In genomic region chr4:32532079-32532478, GRCm38 (mm10) we compare ENCODE assay signal across 9 mouse cellular contexts.
DNase-seq lines count a peak whose midpoint lies in the region; ATAC-seq and TF ChIP-seq lines count a peak whose summit lies in the region.
"Had no signal": no experiment of that assay in that cellular context is flagged by ENCODE, and none has a peak within 500 bp of the region (broad histone marks: within the 10 kb centered on the region; RNA-seq: fewer than 3 reads in every experiment).

No protein-coding gene starts in this region.

- WGBS in embryonic facial prominence, embryonic 11.5 days: 48% methylated on average over 8 of the region's 8 CpGs
- 69% methylated on average over 8 of the region's 8 CpGs for WGBS in embryonic facial prominence, embryonic 10.5 days
- WGBS in lung, embryonic 16.5 days: 57% methylated on average over 8 of the region's 8 CpGs
- WGBS in lung, postnatal 0 days: 56% methylated on average over 8 of the region's 8 CpGs
- 78% methylated on average over 8 of the region's 8 CpGs for WGBS in midbrain, embryonic 10.5 days
- 49% methylated on average over 8 of the region's 8 CpGs for WGBS in stomach, postnatal 0 days

- no peaks in the 10 kb centered on the region for H3K36me3 ChIP-seq in embryonic facial prominence, embryonic 11.5 days (replicated peaks; ENCODE audit: control insufficient read depth, insufficient read depth, low read depth, low read length)
- H3K36me3 ChIP-seq in embryonic facial prominence, embryonic 10.5 days (replicated peaks): no peaks in the 10 kb centered on the region
- no peaks in the 10 kb centered on the region for H3K36me3 ChIP-seq in lung, embryonic 16.5 days (ENCODE audit: control insufficient read depth, insufficient read depth, low read length)
- H3K36me3 ChIP-seq in lung, postnatal 0 days (ENCODE audit: insufficient read depth, low read length): no peaks in the 10 kb centered on the region
- no peaks in the 10 kb centered on the region for H3K36me3 ChIP-seq in midbrain, embryonic 10.5 days
- H3K36me3 ChIP-seq in stomach, postnatal 0 days (ENCODE audit: control insufficient read depth, insufficient read depth, low read length): no peaks in the 10 kb centered on the region

- no peaks in the 10 kb centered on the region for H3K9me3 ChIP-seq in embryonic facial prominence, embryonic 11.5 days (replicated peaks; ENCODE audit: control insufficient read depth, low read length)
- H3K9me3 ChIP-seq in embryonic facial prominence, embryonic 10.5 days: no peaks in the 10 kb centered on the region
- H3K9me3 ChIP-seq in lung, embryonic 16.5 days (ENCODE audit: control insufficient read depth, low read length): no peaks in the 10 kb centered on the region
- no peaks in the 10 kb centered on the region for H3K9me3 ChIP-seq in lung, postnatal 0 days (ENCODE audit: low read length)
- H3K9me3 ChIP-seq in midbrain, embryonic 10.5 days (replicated peaks): no peaks in the 10 kb centered on the region
- no peaks in the 10 kb centered on the region for H3K9me3 ChIP-seq in stomach, postnatal 0 days (ENCODE audit: control insufficient read depth, low read length)

- TF ChIP-seq CTCF in lung, postnatal 0 days (IDR thresholded peaks at IDR 0.05): no peak
- TF ChIP-seq CTCF in stomach, postnatal 0 days (IDR thresholded peaks at IDR 0.05; ENCODE audit: low read depth): no peak

- no peak overlapping the region for H3K9ac ChIP-seq in embryonic facial prominence, embryonic 11.5 days (replicated peaks; ENCODE audit: low read length)
- H3K9ac ChIP-seq in lung, embryonic 16.5 days (ENCODE audit: low read length): no peak overlapping the region
- no peak overlapping the region for H3K9ac ChIP-seq in lung, postnatal 0 days (replicated peaks; ENCODE audit: low read depth)
- H3K9ac ChIP-seq in stomach, postnatal 0 days (ENCODE audit: low read length): no peak overlapping the region

- no peak overlapping the region; the same call in 1 of the 2 replicates for H3K27ac ChIP-seq in embryonic facial prominence, embryonic 11.5 days (replicated peaks; ENCODE audit: low read depth, low read length)
- no peak overlapping the region; the same call in 1 of the 2 replicates for H3K27ac ChIP-seq in embryonic facial prominence, embryonic 10.5 days (replicated peaks)
- H3K27ac ChIP-seq in lung, embryonic 16.5 days (ENCODE audit: low read length): no peak overlapping the region
- no peak overlapping the region for H3K27ac ChIP-seq in lung, postnatal 0 days (ENCODE audit: low read length)
- peak overlapping the region; percentile 83 for H3K27ac ChIP-seq in midbrain, embryonic 10.5 days (replicated peaks)
- no peak overlapping the region for H3K27ac ChIP-seq in stomach, postnatal 0 days (replicated peaks)

- H3K4me3 ChIP-seq in embryonic facial prominence, embryonic 11.5 days (ENCODE audit: low read depth, low read length): no peak overlapping the region
- no peak overlapping the region for H3K4me3 ChIP-seq in embryonic facial prominence, embryonic 10.5 days
- H3K4me3 ChIP-seq in lung, embryonic 16.5 days (ENCODE audit: low read length): no peak overlapping the region
- no peak overlapping the region for H3K4me3 ChIP-seq in lung, postnatal 0 days (ENCODE audit: low read depth, low read length)
- H3K4me3 ChIP-seq in midbrain, embryonic 10.5 days: no peak overlapping the region
- no peak overlapping the region for H3K4me3 ChIP-seq in stomach, postnatal 0 days (ENCODE audit: low read depth, low read length)

- H3K4me2 ChIP-seq in embryonic facial prominence, embryonic 11.5 days (ENCODE audit: low read depth, low read length): no peak overlapping the region
- H3K4me2 ChIP-seq in lung, embryonic 16.5 days (ENCODE audit: low read depth, low read length): 0 out of 2 replicates have a peak overlapping the region, but pooled peaks have one; percentile 47
- H3K4me2 ChIP-seq in lung, postnatal 0 days (replicated peaks; ENCODE audit: low read depth, low read length): no peak overlapping the region
- H3K4me2 ChIP-seq in stomach, postnatal 0 days (replicated peaks; ENCODE audit: low read depth): peak overlapping the region; percentile 50; the same call in 1 of the 2 replicates

- peaks cover 7% of the 10 kb centered on the region; the same call in 1 of the 2 replicates for H3K4me1 ChIP-seq in embryonic facial prominence, embryonic 11.5 days (ENCODE audit: control insufficient read depth, insufficient read depth, low read length)
- peaks cover 58% of the 10 kb centered on the region for H3K4me1 ChIP-seq in embryonic facial prominence, embryonic 10.5 days
- H3K4me1 ChIP-seq in lung, embryonic 16.5 days (replicated peaks; ENCODE audit: control insufficient read depth, insufficient read depth, low read length): peaks cover 18% of the 10 kb centered on the region
- 0 out of 2 replicates have a peak, but pooled peaks cover 6% of the 10 kb centered on the region for H3K4me1 ChIP-seq in lung, postnatal 0 days (ENCODE audit: insufficient read depth, low read depth, low read length)
- H3K4me1 ChIP-seq in midbrain, embryonic 10.5 days: peaks cover 63% of the 10 kb centered on the region
- H3K4me1 ChIP-seq in stomach, postnatal 0 days (replicated peaks; ENCODE audit: control insufficient read depth, insufficient read depth): 0 out of 2 replicates have a peak, but pooled peaks cover 2% of the 10 kb centered on the region

- DNase-seq in embryonic facial prominence, embryonic 11.5 days (ENCODE audit: low spot score): peak; percentile 20
- DNase-seq in embryonic facial prominence, embryonic 10.5 days (ENCODE audit: low spot score): no peak
- DNase-seq in lung, postnatal 0 days (ENCODE audit: low spot score): no peak
- DNase-seq in midbrain, embryonic 10.5 days (ENCODE audit: low spot score): no peak
- DNase-seq in stomach, postnatal 0 days (ENCODE audit: low spot score): no peak
- DNase-seq in thymus, postnatal 25 days: no peak
- no peak for DNase-seq in cerebellum, adult 11 months

- no peak for TF ChIP-seq EP300 in lung, postnatal 0 days (IDR thresholded peaks at IDR 0.05)
- no peak for TF ChIP-seq EP300 in stomach, postnatal 0 days (optimal IDR thresholded peaks at IDR 0.05)

- H3K27me3 ChIP-seq in embryonic facial prominence, embryonic 11.5 days (ENCODE audit: control insufficient read depth, insufficient read depth, low read length): no peaks in the 10 kb centered on the region
- no peaks in the 10 kb centered on the region for H3K27me3 ChIP-seq in embryonic facial prominence, embryonic 10.5 days (replicated peaks; ENCODE audit: low read depth, poor library complexity, severe bottlenecking)
- H3K27me3 ChIP-seq in lung, embryonic 16.5 days (ENCODE audit: control insufficient read depth, insufficient read depth, low read depth, low read length): no peaks in the 10 kb centered on the region
- H3K27me3 ChIP-seq in lung, postnatal 0 days (replicated peaks; ENCODE audit: insufficient read depth, low read length): no peaks in the 10 kb centered on the region
- no peaks in the 10 kb centered on the region for H3K27me3 ChIP-seq in midbrain, embryonic 10.5 days (ENCODE audit: low read depth, poor library complexity, severe bottlenecking)
- H3K27me3 ChIP-seq in stomach, postnatal 0 days (ENCODE audit: control insufficient read depth, insufficient read depth, low read length): no peaks in the 10 kb centered on the region
- H3K27me3 ChIP-seq: Patski had no signal

- ATAC-seq in embryonic facial prominence, embryonic 11.5 days (replicated peaks; ENCODE audit: insufficient number of reproducible peaks, low FRiP score, low TSS enrichment, low read depth): no peak
- ATAC-seq in lung, embryonic 16.5 days (ENCODE audit: low read depth): no peak
- no peak for ATAC-seq in lung, postnatal 0 days
- ATAC-seq in stomach, postnatal 0 days (ENCODE audit: low FRiP score, low TSS enrichment): no peak
- ATAC-seq: Patski had no signal

Comparison
In these comparisons a context has a peak if more than half of its experiments do, and no peak if none do; other contexts are left out.
1. H3K4me2 ChIP-seq: peak in lung, embryonic 16.5 days (single experiment) and stomach, postnatal 0 days (single experiment); none in embryonic facial prominence, embryonic 11.5 days (single experiment) and lung, postnatal 0 days (single experiment).